Mouse (Mus musculus) heart, adult 2 months (tissue): ENCODE data around the gene Syn3.

Experiments
- CTCF ChIP-seq: fragments of 200-600 bp; IDR thresholded peaks from 2 replicates; pipeline ENCODE4 v1.8.1; 2022; ENCODE audit warnings: antibody characterized with exemption, mild to moderate bottlenecking, moderate library complexity
- EP300 ChIP-seq: fragments of 200-500 bp; IDR thresholded peaks from 2 replicates; pipeline ENCODE4 v1.6.1; 2011; ENCODE audit warnings: low read depth, low read length, control low read depth; ENCODE audit not compliant: insufficient read depth
- POLR2A ChIP-seq: fragments of 200-500 bp; IDR thresholded peaks from 2 replicates; pipeline ENCODE4 v1.6.1; 2011; ENCODE audit warnings: mild to moderate bottlenecking, low read depth, low read length, control low read depth; ENCODE audit not compliant: insufficient read depth

- TF ChIP-seq POLR2A (no peak), CTCF (no peak), EP300 (no peak)
Measured at GRCm38 (mm10) chr10:86340421-86340820, 158.3 kb downstream of the Syn3 start.
